Mouse (Mus musculus) MEL (cell line): ENCODE data around the gene Vrk2. TPM values are rescaled to one million over a fixed set of nuclear protein-coding genes. Genes with fewer than 3 reads are reported as not detected.

Experiments used
- DNase-seq: peaks from one replicate; pipeline ENCODE4 v3.0.0; 2011; ENCODE audit warnings: low read depth, low spot score
- H3K27ac ChIP-seq: 2 replicates; pipeline ENCODE4 v1.5.1; 2012; ENCODE audit warnings: low read depth, mild to moderate bottlenecking, control low read depth, low read length, moderate library complexity; ENCODE audit not compliant: control insufficient read depth
- H3K27me3 ChIP-seq, 2 experiments: fragments of 150-350 bp in 1 of 2; sonication (generic) in 1 of 2; 2 replicates each; pipeline ENCODE4 v1.6.1; 2012; ENCODE audit warnings: low read length in 2 of 2, mild to moderate bottlenecking in 2 of 2, improper control_type of control experiment in 1 of 2, moderate library complexity in 1 of 2; ENCODE audit not compliant: insufficient read depth in 2 of 2, control insufficient read depth in 1 of 2
- H3K36me3 ChIP-seq, 2 experiments: 2 replicates each; pipeline ENCODE4 v1.6.1; 2012 to 2014; ENCODE audit warnings: low read length in 2 of 2, improper control_type of control experiment in 1 of 2, inconsistent platforms in 1 of 2, mild to moderate bottlenecking in 1 of 2; ENCODE audit not compliant: insufficient read depth in 2 of 2, control insufficient read depth in 1 of 2
- H3K4me1 ChIP-seq, 2 experiments: fragments of 150-350 bp in 1 of 2; sonication (generic) in 1 of 2; 2 replicates each; pipeline ENCODE4 v1.6.1; 2012; ENCODE audit warnings: low read length in 2 of 2, improper control_type of control experiment in 1 of 2, mild to moderate bottlenecking in 1 of 2; ENCODE audit not compliant: insufficient read depth in 2 of 2, control insufficient read depth in 1 of 2
- H3K4me3 ChIP-seq, 2 experiments: fragments of 150-350 bp in 1 of 2; sonication (generic) in 1 of 2; 2 replicates each; pipeline ENCODE4 v1.5.1; 2012; ENCODE audit warnings: low read depth in 2 of 2, low read length in 2 of 2, mild to moderate bottlenecking in 2 of 2, moderate library complexity in 2 of 2, control low read depth in 1 of 2, improper control_type of control experiment in 1 of 2; ENCODE audit not compliant: control insufficient read depth in 1 of 2, insufficient read depth in 1 of 2
- H3K79me2 ChIP-seq: 2 replicates; pipeline ENCODE4 v1.6.1; 2012; ENCODE audit warnings: mild to moderate bottlenecking, low read length, moderate library complexity; ENCODE audit not compliant: control insufficient read depth, poor library complexity, insufficient read depth
- H3K9ac ChIP-seq: 2 replicates; pipeline ENCODE4 v1.6.1; 2012; ENCODE audit warnings: low read depth, mild to moderate bottlenecking, control low read depth, low read length, moderate library complexity; ENCODE audit not compliant: control insufficient read depth, poor library complexity, severe bottlenecking
- H3K9me3 ChIP-seq: fragments of 150-350 bp; sonication (generic); replicated peaks from 2 replicates; pipeline ENCODE4 v1.6.1; 2012; ENCODE audit warnings: mild to moderate bottlenecking, low read length, improper control_type of control experiment, moderate library complexity; ENCODE audit not compliant: insufficient read depth
- BHLHE40 ChIP-seq: IDR thresholded peaks from 2 replicates; pipeline ENCODE4 v1.6.1; 2012; ENCODE audit warnings: low read depth, mild to moderate bottlenecking, inconsistent platforms, low read length, improper control_type of control experiment, borderline replicate concordance
- CHD2 ChIP-seq: IDR thresholded peaks from 2 replicates; pipeline ENCODE4 v1.6.1; 2011; ENCODE audit warnings: low read length, improper control_type of control experiment
- CTCF ChIP-seq, 3 experiments: IDR thresholded peaks in 2 of 3; conservative IDR thresholded peaks in 1 of 3; 2 replicates each; pipeline ENCODE4 v1.5.1; 2011 to 2012; ENCODE audit warnings: low read length in 3 of 3, low read depth in 2 of 3, mild to moderate bottlenecking in 2 of 3, improper control_type of control experiment in 1 of 3, inconsistent platforms in 1 of 3, mixed read lengths in 1 of 3, moderate library complexity in 1 of 3; ENCODE audit not compliant: control insufficient read depth in 1 of 3, insufficient read depth in 1 of 3, poor library complexity in 1 of 3, severe bottlenecking in 1 of 3
- E2F4 ChIP-seq: IDR thresholded peaks from 2 replicates; pipeline ENCODE4 v1.6.1; 2011; ENCODE audit warnings: low read depth, low read length, improper control_type of control experiment, borderline replicate concordance
- ETS1 ChIP-seq: IDR thresholded peaks from 2 replicates; pipeline ENCODE4 v1.6.1; 2012; ENCODE audit warnings: low read depth, mild to moderate bottlenecking, inconsistent platforms, low read length, improper control_type of control experiment, moderate library complexity
- GABPA ChIP-seq: IDR thresholded peaks from 2 replicates; pipeline ENCODE4 v1.6.1; 2012; ENCODE audit warnings: low read depth, mild to moderate bottlenecking, inconsistent platforms, low read length, improper control_type of control experiment, moderate library complexity
- JUND ChIP-seq: IDR thresholded peaks from 2 replicates; pipeline ENCODE4 v1.6.1; 2011; ENCODE audit warnings: low read depth, mild to moderate bottlenecking, improper control_type of control experiment, low read length
- KAT2A ChIP-seq: conservative IDR thresholded peaks from 2 replicates; pipeline ENCODE4 v1.6.1; 2012; ENCODE audit warnings: low read depth, low read length, improper control_type of control experiment, inconsistent platforms
- MAFK ChIP-seq: IDR thresholded peaks from 2 replicates; pipeline ENCODE4 v1.6.1; 2011; ENCODE audit warnings: low read depth, mild to moderate bottlenecking, low read length, improper control_type of control experiment, borderline replicate concordance
- MAX ChIP-seq: IDR thresholded peaks from 2 replicates; pipeline ENCODE4 v1.6.1; 2011; ENCODE audit warnings: low read length, improper control_type of control experiment
- MAZ ChIP-seq: IDR thresholded peaks from 2 replicates; pipeline ENCODE4 v1.6.1; 2012; ENCODE audit warnings: low read depth, mild to moderate bottlenecking, inconsistent platforms, low read length, improper control_type of control experiment
- MEF2A ChIP-seq: IDR thresholded peaks from 2 replicates; pipeline ENCODE4 v1.6.1; 2014; ENCODE audit warnings: low read depth, mild to moderate bottlenecking, inconsistent platforms, low read length, improper control_type of control experiment; ENCODE audit not compliant: poor library complexity, insufficient replicate concordance, severe bottlenecking; ENCODE audit errors: extremely low read depth
- MXI1 ChIP-seq: IDR thresholded peaks from 2 replicates; pipeline ENCODE4 v1.6.1; 2011; ENCODE audit warnings: mild to moderate bottlenecking, low read depth, low read length, improper control_type of control experiment
- MYC ChIP-seq: IDR thresholded peaks from 2 replicates; pipeline ENCODE4 v1.6.1; 2011; ENCODE audit warnings: low read depth, mild to moderate bottlenecking, low read length, improper control_type of control experiment, moderate library complexity
- NELFE ChIP-seq: IDR thresholded peaks from 2 replicates; pipeline ENCODE4 v1.6.1; 2011; ENCODE audit warnings: low read depth, low read length, improper control_type of control experiment
- NRF1 ChIP-seq: IDR thresholded peaks from 2 replicates; pipeline ENCODE4 v1.6.1; 2014; ENCODE audit warnings: low read depth, mild to moderate bottlenecking, inconsistent platforms, low read length, improper control_type of control experiment, moderate library complexity; ENCODE audit not compliant: poor library complexity, insufficient read depth, severe bottlenecking
- POLR2A ChIP-seq, 2 experiments: IDR thresholded peaks; 2 replicates each; pipeline ENCODE4 v1.6.1; 2011 to 2012; ENCODE audit warnings: low read length in 2 of 2, mild to moderate bottlenecking in 2 of 2, control low read depth in 1 of 2, improper control_type of control experiment in 1 of 2, low read depth in 1 of 2, moderate library complexity in 1 of 2; ENCODE audit not compliant: control insufficient read depth in 1 of 2, insufficient read depth in 1 of 2, poor library complexity in 1 of 2
- POLR2AphosphoS2 ChIP-seq: IDR thresholded peaks from 2 replicates; pipeline ENCODE4 v1.6.1; 2011; ENCODE audit warnings: low read length, improper control_type of control experiment
- POLR2AphosphoS5 ChIP-seq: IDR thresholded peaks from 2 replicates; pipeline ENCODE4 v1.6.1; 2012; ENCODE audit warnings: low read depth, borderline replicate concordance, mild to moderate bottlenecking, inconsistent platforms, low read length, moderate library complexity, mixed read lengths
- RAD21 ChIP-seq: IDR thresholded peaks from 2 replicates; pipeline ENCODE4 v1.6.1; 2011; ENCODE audit warnings: mild to moderate bottlenecking, low read depth, low read length, improper control_type of control experiment
- RCOR1 ChIP-seq: IDR thresholded peaks from 2 replicates; pipeline ENCODE4 v1.6.1; 2012; ENCODE audit warnings: low read depth, mild to moderate bottlenecking, inconsistent platforms, low read length, improper control_type of control experiment
- SIN3A ChIP-seq: IDR thresholded peaks from 2 replicates; pipeline ENCODE4 v1.6.1; 2012; ENCODE audit warnings: low read length, improper control_type of control experiment, inconsistent platforms
- SMC3 ChIP-seq: IDR thresholded peaks from 2 replicates; pipeline ENCODE4 v1.6.1; 2011; ENCODE audit warnings: low read depth, low read length, improper control_type of control experiment
- TAL1 ChIP-seq: IDR thresholded peaks from 2 replicates; pipeline ENCODE4 v1.6.1; 2012; ENCODE audit warnings: mild to moderate bottlenecking, inconsistent platforms, low read length, moderate library complexity, mixed read lengths
- TBP ChIP-seq: IDR thresholded peaks from 2 replicates; pipeline ENCODE4 v1.8.0; 2011; ENCODE audit warnings: low read depth, low read length, improper control_type of control experiment
- UBTF ChIP-seq: IDR thresholded peaks from 2 replicates; pipeline ENCODE4 v1.6.1; 2012; ENCODE audit warnings: low read depth, mild to moderate bottlenecking, inconsistent platforms, low read length, improper control_type of control experiment, moderate library complexity, borderline replicate concordance; ENCODE audit not compliant: insufficient read depth
- USF1 ChIP-seq: IDR thresholded peaks from 2 replicates; pipeline ENCODE4 v1.6.1; 2014; ENCODE audit warnings: low read depth, mild to moderate bottlenecking, inconsistent platforms, low read length, improper control_type of control experiment, moderate library complexity
- ZC3H11A ChIP-seq: IDR thresholded peaks from 2 replicates; pipeline ENCODE4 v1.6.1; 2012; ENCODE audit warnings: low read depth, mild to moderate bottlenecking, inconsistent platforms, low read length, improper control_type of control experiment
- ZKSCAN1 ChIP-seq: IDR thresholded peaks from 2 replicates; pipeline ENCODE4 v1.6.1; 2012; ENCODE audit warnings: low read depth, mild to moderate bottlenecking, inconsistent platforms, low read length, improper control_type of control experiment, moderate library complexity
- ZMIZ1 ChIP-seq: IDR thresholded peaks from 2 replicates; pipeline ENCODE4 v1.6.1; 2012; ENCODE audit warnings: low read depth, mild to moderate bottlenecking, inconsistent platforms, low read length, improper control_type of control experiment, moderate library complexity
- ZNF384 ChIP-seq: IDR thresholded peaks from 2 replicates; pipeline ENCODE4 v1.6.1; 2012; ENCODE audit warnings: low read depth, mild to moderate bottlenecking, inconsistent platforms, low read length, improper control_type of control experiment
- polyA plus RNA-seq, 2 experiments: library from polyadenylated mRNA; stranded (reverse) in 1 of 2; unstranded in 1 of 2; fragments of >175 nt in 1 of 2; fragments of >200 nt in 1 of 2; gene quantifications; 2 replicates each; pipeline versions ENCODE4 v1.2.1 to v1.2.4; 2012; ENCODE audit warnings: low replicate concordance in 2 of 2, low read depth in 1 of 2; ENCODE audit not compliant: insufficient read length in 2 of 2, insufficient read depth in 1 of 2, missing spikeins in 1 of 2
- total RNA-seq: library from RNA; depleted of rRNA; stranded (reverse); fragments of 300-350 nt; gene quantifications from 2 replicates; pipeline ENCODE4 v1.2.3, GENCODE M21; 2012

Vrk2 gene
- total and polyA plus RNA-seq, 3 experiments: 19.6 to 20.6 TPM; not detected in 1

DNA sequence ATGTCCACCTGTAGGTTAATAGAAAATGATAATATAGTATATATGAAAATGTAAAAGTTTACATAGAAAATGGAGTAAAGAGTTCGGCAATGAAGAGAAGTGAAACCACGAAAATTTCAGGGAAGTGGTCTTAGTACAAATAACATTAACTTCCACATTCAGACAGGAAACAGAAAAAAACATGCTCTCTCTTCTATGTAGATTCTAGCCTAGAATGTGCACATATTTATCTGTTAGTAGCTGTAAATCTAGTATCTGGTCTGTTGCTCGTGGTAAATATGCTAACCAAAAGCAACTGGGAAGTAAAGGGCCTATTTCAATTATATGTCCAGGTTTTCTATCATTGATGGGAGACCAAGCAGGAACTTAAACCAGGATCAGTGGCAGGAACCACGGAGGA is 141.1 kb downstream of the Vrk2 start (continued):
- TF ChIP-seq USF1 (no peak), TBP (peak; percentile 73), ZC3H11A (no peak), MYC (peak; percentile 93), CHD2 (no peak), RAD21 (no peak), TAL1 (no peak), BHLHE40 (peak; percentile 18; the same call in 1 of the 2 replicates), SMC3 (no peak), MAZ (no peak), MAFK (no peak), ZNF384 (peak; percentile 84), ZMIZ1 (no peak), POLR2AphosphoS2 (no peak), POLR2A (IDR thresholded peaks at IDR 0.05; ENCODE audit: control insufficient read depth in 1 of 2, insufficient read depth in 1 of 2, low read depth in 1 of 2, low read length in 2 of 2, poor library complexity in 1 of 2) (no peak), MXI1 (peak; percentile 65), POLR2AphosphoS5 (no peak), SIN3A (peak; percentile 65), NRF1 (no peak), JUND (no peak), CTCF (IDR thresholded peaks at IDR 0.05 in 2 of 3, conservative IDR thresholded peaks at IDR 0.05 in 1 of 3; ENCODE audit: control insufficient read depth in 1 of 3, insufficient read depth in 1 of 3, low read depth in 2 of 3, low read length in 3 of 3, poor library complexity in 1 of 3, severe bottlenecking in 1 of 3) (no peak), ETS1 (peak; percentile 79)

DNA sequence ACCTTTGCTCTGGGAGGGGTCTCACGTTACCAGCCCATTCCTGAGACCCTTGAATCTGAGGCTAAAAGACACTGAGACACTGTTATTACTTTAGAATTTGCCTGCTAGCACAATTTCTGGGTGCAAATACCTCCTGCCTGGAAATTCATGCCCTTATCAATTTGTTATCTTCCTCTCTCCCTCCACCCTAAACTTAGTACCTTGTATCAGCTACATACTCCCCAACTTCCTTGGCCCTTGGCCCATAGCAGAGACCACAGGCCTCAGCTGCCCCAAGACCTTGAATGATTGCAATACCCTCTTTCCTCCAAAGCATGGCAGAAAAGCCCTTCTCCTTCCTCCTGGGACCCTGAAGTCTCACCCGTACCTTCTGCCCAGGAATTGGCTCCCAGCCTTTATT is 142.6 kb downstream of the Vrk2 start:
- Histone ChIP-seq H3K36me3 (peaks cover 1 to 35% of the 10 kb centered on the region in 2 experiments; a peak in 2 of 4 replicates), H3K4me1 (peaks cover 23 to 24% of the 10 kb centered on the region in 2 experiments), H3K4me3 (no peak overlapping the region; a peak in 1 of 4 replicates), H3K79me2 (no peaks in the 10 kb centered on the region), H3K9me3 (no peaks in the 10 kb centered on the region), H3K27ac (peak overlapping the region; percentile 87), H3K27me3 (no peaks in the 10 kb centered on the region), H3K9ac (peak overlapping the region; percentile 44)
- peak; percentile 87 for DNase-seq
- TF ChIP-seq ZMIZ1 (no peak), MYC (no peak), UBTF (no peak), GABPA (no peak), ZKSCAN1 (no peak), CTCF (IDR thresholded peaks at IDR 0.05 in 2 of 3, conservative IDR thresholded peaks at IDR 0.05 in 1 of 3; ENCODE audit: control insufficient read depth in 1 of 3, insufficient read depth in 1 of 3, low read depth in 2 of 3, low read length in 3 of 3, poor library complexity in 1 of 3, severe bottlenecking in 1 of 3) (no peak), ZC3H11A (no peak), SMC3 (no peak), BHLHE40 (no peak), MXI1 (no peak), MEF2A (peak; percentile 89; the same call in 1 of the 2 replicates), MAX (no peak), E2F4 (no peak), ETS1 (peak; percentile 88), RCOR1 (peak; percentile 48; the same call in 1 of the 2 replicates), POLR2AphosphoS5 (no peak), KAT2A (no peak), MAZ (no peak), POLR2AphosphoS2 (no peak), JUND (no peak), TAL1 (no peak), POLR2A (IDR thresholded peaks at IDR 0.05; ENCODE audit: control insufficient read depth in 1 of 2, insufficient read depth in 1 of 2, low read depth in 1 of 2, low read length in 2 of 2, poor library complexity in 1 of 2) (no peak), TBP (no peak), CHD2 (no peak), MAFK (peak; percentile 30; the same call in 1 of the 2 replicates), NELFE (no peak)
